Mouse (Mus musculus): Measurements from ENCODE around the gene Tmem167. TPM values are rescaled to one million over a fixed set of nuclear protein-coding genes. Genes with fewer than 3 reads are reported as not detected.
A peak's percentile ranks its signal among the peaks of the same experiment; 100 is the strongest.

Gene Tmem167
- polyA plus RNA-seq (2015; fragmentation: Nextera tagmentation; extraction: Ambion mirVana) = 40.6 and 41.6 TPM in 2 replicates

GRCm38 (mm10) chr13:90088962-90089824 is at the start of gene Tmem167, which contains the start of gene Xrcc4:
Gene Tmem167, plus strand, starts transcription at chr13:90089123.
Gene Xrcc4, minus strand, starts transcription at chr13:90089608.
- H3K9ac ChIP-seq (replicated peaks; ENCODE audit: low read depth) = peak within 1 kb of the TSS; percentile 64
- H3K4me3 ChIP-seq (ENCODE audit: low read depth, low read length) = peak within 1 kb of the TSS; percentile 71
- peak within 1 kb of the TSS; percentile 92 for H3K27ac ChIP-seq (ENCODE audit: low read length)
- H3K4me1 ChIP-seq (ENCODE audit: insufficient read depth, low read depth, low read length) = no peaks in the 10 kb centered on the region
- no peak for TF ChIP-seq CTCF (IDR thresholded peaks at IDR 0.05)
- TF ChIP-seq EP300 (IDR thresholded peaks at IDR 0.05) = peak; percentile 17; the same call in 1 of the 2 replicates
- no peaks in the 10 kb centered on the region for H3K27me3 ChIP-seq (replicated peaks; ENCODE audit: insufficient read depth, low read length)
- 2% methylated on average over 41 of the region's 41 CpGs for WGBS
- no peaks in the 10 kb centered on the region for H3K36me3 ChIP-seq (ENCODE audit: insufficient read depth, low read length)
- H3K9me3 ChIP-seq (ENCODE audit: low read length) = no peaks in the 10 kb centered on the region
- H3K4me2 ChIP-seq (replicated peaks; ENCODE audit: low read depth, low read length) = peak within 1 kb of the TSS; percentile 79
- DNase-seq (ENCODE audit: low spot score) = peak; percentile 99
- peak; percentile 100 for ATAC-seq

GRCm38 (mm10) chr13:90039613-90040012 is 49.3 kb upstream of the Tmem167 start:
- ATAC-seq = no peak
- no peak for DNase-seq (ENCODE audit: low spot score)
- H3K4me3 ChIP-seq (ENCODE audit: low read depth, low read length) = no peak overlapping the region
- H3K9ac ChIP-seq (replicated peaks; ENCODE audit: low read depth) = no peak overlapping the region
- no peaks in the 10 kb centered on the region for H3K36me3 ChIP-seq (ENCODE audit: insufficient read depth, low read length)
- no peak for TF ChIP-seq EP300 (IDR thresholded peaks at IDR 0.05)
- TF ChIP-seq CTCF (IDR thresholded peaks at IDR 0.05) = no peak
- 21% methylated on average over 2 of the region's 2 CpGs for WGBS
- H3K4me1 ChIP-seq (ENCODE audit: insufficient read depth, low read depth, low read length) = no peaks in the 10 kb centered on the region
- no peaks in the 10 kb centered on the region for H3K9me3 ChIP-seq (ENCODE audit: low read length)
- H3K4me2 ChIP-seq (replicated peaks; ENCODE audit: low read depth, low read length) = no peak overlapping the region
- no peaks in the 10 kb centered on the region for H3K27me3 ChIP-seq (replicated peaks; ENCODE audit: insufficient read depth, low read length)
- H3K27ac ChIP-seq (ENCODE audit: low read length) = no peak overlapping the region

GRCm38 (mm10) chr13:90051735-90052134 is 37.2 kb upstream of the Tmem167 start:
- Histone ChIP-seq H3K4me2 (replicated peaks; ENCODE audit: low read depth, low read length) (no peak overlapping the region), H3K4me1 (ENCODE audit: insufficient read depth, low read depth, low read length) (no peaks in the 10 kb centered on the region), H3K4me3 (ENCODE audit: low read depth, low read length) (no peak overlapping the region), H3K27ac (ENCODE audit: low read length) (no peak overlapping the region), H3K36me3 (ENCODE audit: insufficient read depth, low read length) (no peaks in the 10 kb centered on the region), H3K27me3 (replicated peaks; ENCODE audit: insufficient read depth, low read length) (no peaks in the 10 kb centered on the region), H3K9me3 (ENCODE audit: low read length) (no peaks in the 10 kb centered on the region), H3K9ac (replicated peaks; ENCODE audit: low read depth) (no peak overlapping the region)
- WGBS = 60% methylated on average over 6 of the region's 6 CpGs
- no peak for ATAC-seq
- no peak for DNase-seq (ENCODE audit: low spot score)
- TF ChIP-seq EP300 (IDR thresholded peaks at IDR 0.05) = no peak
- peak; percentile 36 for TF ChIP-seq CTCF (IDR thresholded peaks at IDR 0.05)

GRCm38 (mm10) chr13:90052408-90052807 is 36.5 kb upstream of the Tmem167 start:
- Histone ChIP-seq H3K4me3 (ENCODE audit: low read depth, low read length) (no peak overlapping the region), H3K4me1 (ENCODE audit: insufficient read depth, low read depth, low read length) (no peaks in the 10 kb centered on the region), H3K36me3 (ENCODE audit: insufficient read depth, low read length) (no peaks in the 10 kb centered on the region), H3K9ac (replicated peaks; ENCODE audit: low read depth) (no peak overlapping the region), H3K27me3 (replicated peaks; ENCODE audit: insufficient read depth, low read length) (no peaks in the 10 kb centered on the region), H3K27ac (ENCODE audit: low read length) (no peak overlapping the region), H3K9me3 (ENCODE audit: low read length) (no peaks in the 10 kb centered on the region), H3K4me2 (replicated peaks; ENCODE audit: low read depth, low read length) (no peak overlapping the region)
- 68% methylated on average over 3 of the region's 3 CpGs for WGBS
- TF ChIP-seq EP300 (IDR thresholded peaks at IDR 0.05) (no peak), CTCF (IDR thresholded peaks at IDR 0.05) (no peak)
- DNase-seq (ENCODE audit: low spot score) (no peak), ATAC-seq (no peak)

- Histone ChIP-seq H3K9ac (replicated peaks; ENCODE audit: low read depth) (no peak overlapping the region), H3K4me3 (ENCODE audit: low read depth, low read length) (no peak overlapping the region), H3K27ac (ENCODE audit: low read length) (no peak overlapping the region), H3K4me1 (ENCODE audit: insufficient read depth, low read depth, low read length) (no peaks in the 10 kb centered on the region), H3K4me2 (replicated peaks; ENCODE audit: low read depth, low read length) (no peak overlapping the region), H3K9me3 (ENCODE audit: low read length) (no peaks in the 10 kb centered on the region), H3K36me3 (ENCODE audit: insufficient read depth, low read length) (no peaks in the 10 kb centered on the region), H3K27me3 (replicated peaks; ENCODE audit: insufficient read depth, low read length) (no peaks in the 10 kb centered on the region)
- WGBS = 78% methylated on average over 1 of the region's 1 CpGs
- TF ChIP-seq CTCF (IDR thresholded peaks at IDR 0.05) = no peak
- TF ChIP-seq EP300 (IDR thresholded peaks at IDR 0.05) = no peak
- DNase-seq (ENCODE audit: low spot score) (no peak), ATAC-seq (no peak)
These were observed 27.0 kb upstream of the Tmem167 start for GRCm38 (mm10) chr13:90061877-90062276.

- WGBS = under 1% methylated on average over 27 of the region's 27 CpGs
These were observed 881 bp downstream of the Tmem167 start for GRCm38 (mm10) chr13:90089825-90090183.

More at GRCm38 (mm10) chr13:90089825-90090183, 881 bp downstream of the Tmem167 start:
- Histone ChIP-seq H3K27me3 (replicated peaks; ENCODE audit: insufficient read depth, low read length) (no peaks in the 10 kb centered on the region), H3K4me1 (ENCODE audit: insufficient read depth, low read depth, low read length) (no peaks in the 10 kb centered on the region), H3K9me3 (ENCODE audit: low read length) (no peaks in the 10 kb centered on the region), H3K36me3 (ENCODE audit: insufficient read depth, low read length) (no peaks in the 10 kb centered on the region), H3K27ac (ENCODE audit: low read length) (peak overlapping the region; percentile 65), H3K9ac (replicated peaks; ENCODE audit: low read depth) (peak overlapping the region; percentile 54), H3K4me2 (replicated peaks; ENCODE audit: low read depth, low read length) (peak overlapping the region; percentile 71), H3K4me3 (ENCODE audit: low read depth, low read length) (peak overlapping the region; percentile 71)
- ATAC-seq (peak; percentile 47), DNase-seq (ENCODE audit: low spot score) (no peak)
- TF ChIP-seq EP300 (IDR thresholded peaks at IDR 0.05) (no peak), CTCF (IDR thresholded peaks at IDR 0.05) (no peak)
